Mouse (Mus musculus) forebrain, embryonic 16.5 days (tissue): ENCODE measurements around the gene Pgrmc2. TPM values are rescaled to one million over a fixed set of nuclear protein-coding genes. Genes with fewer than 3 reads are reported as not detected.

ENCODE experiments used
- ATAC-seq: fragments of 200-750 bp; cut with Nextera tagmentation; 2 replicates; pipeline ENCODE4 v1.8.0; 2017; ENCODE audit warnings: mild to moderate bottlenecking, moderate library complexity
- H3K27ac ChIP-seq: fragments of 300-500 bp; sonication (generic); 2 replicates; pipeline ENCODE4 v1.5.1; 2014; ENCODE audit warnings: low read length, control low read depth
- H3K27me3 ChIP-seq: fragments of 300-500 bp; sonication (generic); replicated peaks from 2 replicates; pipeline ENCODE4 v1.6.1; 2014; ENCODE audit warnings: low read length; ENCODE audit not compliant: control insufficient read depth, insufficient read depth
- H3K36me3 ChIP-seq: fragments of 300-500 bp; sonication (generic); 2 replicates; pipeline ENCODE4 v1.6.1; 2014; ENCODE audit not compliant: control insufficient read depth, insufficient read depth
- H3K4me1 ChIP-seq: fragments of 300-500 bp; sonication (generic); replicated peaks from 2 replicates; pipeline ENCODE4 v1.6.1; 2014; ENCODE audit warnings: low read length; ENCODE audit not compliant: control insufficient read depth, insufficient read depth
- H3K4me2 ChIP-seq: fragments of 300-500 bp; sonication (generic); 2 replicates; pipeline ENCODE4 v1.6.1; 2014; ENCODE audit warnings: mild to moderate bottlenecking, low read length, control low read depth
- H3K4me3 ChIP-seq: fragments of 300-500 bp; sonication (generic); replicated peaks from 2 replicates; pipeline ENCODE4 v1.5.1; 2014; ENCODE audit warnings: mild to moderate bottlenecking, low read length, control low read depth
- H3K9ac ChIP-seq: fragments of 300-500 bp; sonication (generic); replicated peaks from 2 replicates; pipeline ENCODE4 v1.6.1; 2014; ENCODE audit warnings: low read depth, low read length, control low read depth
- H3K9me3 ChIP-seq: fragments of 300-500 bp; sonication (generic); 2 replicates; pipeline ENCODE4 v1.6.1; 2016; ENCODE audit warnings: low read length; ENCODE audit not compliant: control insufficient read depth
- WGBS: fragments of 180-500 bp; shearing (Covaris S2); extraction: QIAGEN DNeasy Blood & Tissue Kit; methylation state at CpG from one replicate; pipeline ENCODE4 v1.1.7; 2014; 5-methylcytosine and 5-hydroxymethylcytosine counted together
- polyA plus RNA-seq: library from polyadenylated mRNA; unstranded; fragments of >200 nt; fragmentation: Nextera tagmentation; extraction: Ambion mirVana; gene quantifications from 2 replicates; pipeline ENCODE4 v1.2.1, GENCODE M21; 2015

Gene Pgrmc2
- polyA plus RNA-seq, result 29.1 and 31.6 TPM in 2 replicates

DNA sequence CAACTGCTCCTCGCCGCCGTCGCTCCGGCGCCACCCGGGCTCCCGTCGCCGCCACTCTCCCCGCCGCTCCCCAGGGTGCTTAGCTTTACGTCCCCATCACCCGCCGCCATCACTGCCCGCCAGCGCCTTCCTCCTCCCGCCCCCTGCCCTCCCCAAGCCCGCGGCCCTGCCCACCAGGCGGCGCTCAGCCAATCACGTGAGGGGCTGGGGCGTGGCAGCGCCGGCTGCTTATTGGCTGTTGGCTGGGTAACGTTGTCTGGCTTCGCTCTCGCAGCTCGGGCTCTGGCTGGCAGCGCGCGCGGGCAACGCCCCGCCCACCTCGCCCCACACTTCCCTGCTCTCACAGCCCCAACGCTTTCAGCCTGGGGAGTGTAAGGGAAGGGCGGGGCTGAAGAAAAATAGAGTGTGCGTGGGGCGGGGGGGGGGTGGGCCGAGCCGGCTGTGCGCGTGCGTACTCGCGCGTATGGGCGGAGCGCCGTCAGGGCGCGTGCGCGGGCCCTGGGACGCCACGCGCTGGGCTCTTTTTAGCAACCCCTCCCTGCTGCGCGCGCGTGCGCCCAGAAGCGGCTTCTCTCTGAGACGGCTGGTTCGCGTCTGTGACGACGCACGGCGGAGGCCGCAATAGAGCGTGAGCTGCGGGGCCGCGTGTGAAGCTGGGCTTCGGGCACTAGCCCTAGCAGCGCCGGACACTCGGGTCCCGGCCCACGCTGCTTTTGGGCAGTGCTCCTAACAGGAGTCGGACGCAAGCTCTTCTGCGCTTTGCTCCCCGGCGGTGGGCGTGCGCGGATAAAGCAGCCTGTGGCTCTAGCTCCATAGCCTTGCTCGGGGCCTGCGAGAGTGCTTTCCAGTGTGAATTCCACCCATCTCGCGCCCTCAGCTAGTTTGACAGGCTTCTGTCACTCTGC is at the start of gene Pgrmc2:
Pgrmc2 (minus strand) TSS at position 162 of the 905 bp plus-strand sequence.
- Histone ChIP-seq H3K36me3 (no peaks in the 10 kb centered on the region), H3K27ac (peak within 1 kb of the TSS; percentile 93), H3K4me3 (peak within 1 kb of the TSS; percentile 75), H3K27me3 (no peaks in the 10 kb centered on the region), H3K4me2 (peak within 1 kb of the TSS; percentile 94), H3K4me1 (peaks cover 15% of the 10 kb centered on the region), H3K9ac (peak within 1 kb of the TSS; percentile 77), H3K9me3 (no peaks in the 10 kb centered on the region)
- ATAC-seq, result peak; percentile 98
- WGBS, result under 1% methylated on average over 68 of the region's 95 CpGs

DNA sequence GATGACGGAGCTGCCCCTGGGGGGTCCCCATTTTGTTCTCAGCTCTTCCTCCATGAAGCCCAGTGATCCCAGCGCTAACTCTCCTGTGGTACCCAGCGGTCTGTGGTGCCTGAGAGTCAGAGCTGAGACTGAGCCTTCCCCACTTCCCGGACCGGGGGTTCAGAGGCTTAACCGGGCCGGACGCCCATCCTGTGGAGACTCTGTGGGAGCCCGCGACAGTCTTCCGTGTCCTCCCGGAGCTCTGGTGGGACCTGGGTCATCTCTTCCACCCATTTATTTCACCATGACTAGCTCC is 41.1 kb upstream of the Pgrmc2 start:
- Histone ChIP-seq H3K9ac (no peak overlapping the region; the same call in 1 of the 2 replicates), H3K9me3 (no peaks in the 10 kb centered on the region), H3K27ac (no peak overlapping the region), H3K4me3 (no peak overlapping the region), H3K36me3 (no peaks in the 10 kb centered on the region), H3K27me3 (no peaks in the 10 kb centered on the region), H3K4me1 (peaks cover 17% of the 10 kb centered on the region), H3K4me2 (peak overlapping the region; percentile 41)
- ATAC-seq, result no peak
- WGBS, result 16% methylated on average over 12 of the region's 12 CpGs

- H3K9ac ChIP-seq, result no peak overlapping the region; the same call in 1 of the 2 replicates
- peaks cover 17% of the 10 kb centered on the region for H3K4me1 ChIP-seq
- no peaks in the 10 kb centered on the region for H3K27me3 ChIP-seq
- H3K4me3 ChIP-seq, result no peak overlapping the region
- H3K36me3 ChIP-seq, result no peaks in the 10 kb centered on the region
- H3K4me2 ChIP-seq, result peak overlapping the region; percentile 41
- 13% methylated on average over 10 of the region's 10 CpGs for WGBS
- no peak overlapping the region for H3K27ac ChIP-seq
- ATAC-seq, result peak; percentile 85
- no peaks in the 10 kb centered on the region for H3K9me3 ChIP-seq
Measured at GRCm38 (mm10) chr3:41123190-41123999, 40.5 kb upstream of the Pgrmc2 start.

DNA sequence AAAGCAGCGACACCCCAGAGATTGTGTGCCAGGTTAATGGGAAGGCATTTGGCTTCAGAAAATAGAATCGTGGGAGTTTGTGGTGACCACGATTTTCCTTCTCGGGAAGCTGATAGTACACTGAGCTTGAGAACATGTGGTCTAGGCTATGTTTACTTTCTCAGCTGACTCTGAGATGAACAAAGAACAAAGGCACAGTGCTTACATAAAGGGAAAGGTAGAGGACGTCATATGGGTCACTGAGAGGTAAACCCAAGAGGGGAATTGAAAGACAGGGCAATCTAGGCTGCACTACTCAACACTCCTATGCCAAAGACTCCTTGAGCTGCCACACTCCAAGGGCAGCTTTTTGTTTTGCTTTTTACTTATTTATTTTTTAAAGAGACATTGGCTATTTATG is 35.3 kb upstream of the Pgrmc2 start:
- peaks cover 2% of the 10 kb centered on the region for H3K4me1 ChIP-seq
- no peaks in the 10 kb centered on the region for H3K27me3 ChIP-seq
- no peak for ATAC-seq
- no peaks in the 10 kb centered on the region for H3K36me3 ChIP-seq
- WGBS, result 81% methylated on average over 5 of the region's 5 CpGs
- no peak overlapping the region for H3K4me3 ChIP-seq
- no peak overlapping the region for H3K4me2 ChIP-seq
- H3K9me3 ChIP-seq, result no peaks in the 10 kb centered on the region
- H3K27ac ChIP-seq, result no peak overlapping the region
- no peak overlapping the region for H3K9ac ChIP-seq

- Histone ChIP-seq H3K4me2 (no peak overlapping the region), H3K9ac (no peak overlapping the region), H3K9me3 (no peaks in the 10 kb centered on the region), H3K36me3 (no peaks in the 10 kb centered on the region), H3K27ac (no peak overlapping the region), H3K4me1 (no peaks in the 10 kb centered on the region), H3K27me3 (no peaks in the 10 kb centered on the region), H3K4me3 (no peak overlapping the region)
- ATAC-seq, result no peak
Measured at GRCm38 (mm10) chr3:41117447-41117846, 34.6 kb upstream of the Pgrmc2 start.

- 83% methylated on average over 5 of the region's 5 CpGs for WGBS
- Histone ChIP-seq H3K4me2 (no peak overlapping the region), H3K36me3 (no peaks in the 10 kb centered on the region), H3K27me3 (no peaks in the 10 kb centered on the region), H3K9ac (no peak overlapping the region), H3K4me1 (no peaks in the 10 kb centered on the region), H3K27ac (no peak overlapping the region), H3K4me3 (no peak overlapping the region), H3K9me3 (no peaks in the 10 kb centered on the region)
- no peak for ATAC-seq
Measured at GRCm38 (mm10) chr3:41113186-41113585, 30.3 kb upstream of the Pgrmc2 start.

DNA sequence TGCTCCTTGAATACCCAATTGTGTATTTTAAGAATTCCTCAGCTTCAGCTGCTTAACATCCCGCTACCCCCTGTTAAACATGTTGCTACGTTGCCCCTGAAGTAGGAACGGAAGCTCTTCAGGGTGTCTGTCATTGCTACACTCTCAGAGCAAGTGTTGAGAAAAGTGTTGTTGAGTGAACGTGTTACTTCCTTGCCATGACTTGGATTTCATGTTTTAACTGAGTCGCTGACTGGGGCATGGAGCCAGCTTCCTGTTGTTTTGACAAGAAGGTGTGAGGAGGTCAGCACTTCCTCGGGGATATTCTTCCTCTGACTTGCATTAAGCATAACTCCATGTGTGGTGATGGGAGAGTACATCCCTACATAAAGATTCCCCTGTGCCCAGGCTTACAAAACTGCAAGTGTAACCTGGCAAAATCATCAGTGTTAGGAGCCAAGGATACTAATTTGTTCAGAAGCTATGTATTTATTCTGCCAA is 25.5 kb upstream of the Pgrmc2 start:
- Histone ChIP-seq H3K4me3 (no peak overlapping the region), H3K27ac (no peak overlapping the region), H3K4me1 (peaks cover 3% of the 10 kb centered on the region; the same call in 1 of the 2 replicates), H3K9ac (no peak overlapping the region), H3K27me3 (no peaks in the 10 kb centered on the region), H3K36me3 (no peaks in the 10 kb centered on the region), H3K9me3 (no peaks in the 10 kb centered on the region), H3K4me2 (no peak overlapping the region)
- no peak; the same call in 1 of the 2 replicates for ATAC-seq
- 49% methylated on average over 6 of the region's 6 CpGs for WGBS

- H3K9ac ChIP-seq, result no peak overlapping the region
- H3K4me1 ChIP-seq, result peaks cover 3% of the 10 kb centered on the region; the same call in 1 of the 2 replicates
- H3K9me3 ChIP-seq, result no peaks in the 10 kb centered on the region
- no peaks in the 10 kb centered on the region for H3K27me3 ChIP-seq
- no peak overlapping the region for H3K4me2 ChIP-seq
- H3K36me3 ChIP-seq, result no peaks in the 10 kb centered on the region
- no peak overlapping the region for H3K4me3 ChIP-seq
- no peak for ATAC-seq
- WGBS, result 83% methylated on average over 14 of the region's 14 CpGs
- no peak overlapping the region for H3K27ac ChIP-seq
Measured at GRCm38 (mm10) chr3:41107600-41108305, 24.9 kb upstream of the Pgrmc2 start.

GRCm38 (mm10) chr3:41101905-41102304 is 19.1 kb upstream of the Pgrmc2 start:
- Histone ChIP-seq H3K4me3 (no peak overlapping the region), H3K4me1 (no peaks in the 10 kb centered on the region), H3K27ac (no peak overlapping the region), H3K4me2 (no peak overlapping the region), H3K36me3 (no peaks in the 10 kb centered on the region), H3K27me3 (no peaks in the 10 kb centered on the region), H3K9me3 (no peaks in the 10 kb centered on the region), H3K9ac (no peak overlapping the region)
- no peak for ATAC-seq
- 86% methylated on average over 9 of the region's 9 CpGs for WGBS
